In genomic region chr2:154891585-154891984, GRCm38 (mm10) we compare ENCODE assay signal across 8 mouse cellular contexts. TPM values are rescaled to one million over a fixed set of nuclear protein-coding genes. Genes with fewer than 3 reads are reported as not detected.
DNase-seq lines count a peak whose midpoint lies in the region; ATAC-seq lines count a peak whose summit lies in the region.

No protein-coding gene starts in this region.

- peak overlapping the region; percentile 80 for H3K4me2 ChIP-seq in liver, embryonic 12.5 days

- DNase-seq in heart, embryonic 10.5 days (ENCODE audit: low spot score): no peak
- no peak for DNase-seq in heart, postnatal 4 days
- peak; percentile 37 for DNase-seq in A20 (ENCODE audit: low read depth, low spot score)
- DNase-seq in forebrain, embryonic 10.5 days (ENCODE audit: extremely low spot score, low spot score): no peak
- no peak for DNase-seq in left cerebral cortex, adult 11 months (ENCODE audit: low spot score)
- no peak for DNase-seq in ovary, adult 18-20 months (ENCODE audit: low spot score)
- no peak for DNase-seq in urinary bladder, adult 2 months (ENCODE audit: low spot score)

- no peaks in the 10 kb centered on the region for H3K9me3 ChIP-seq in heart, embryonic 10.5 days
- no peaks in the 10 kb centered on the region for H3K9me3 ChIP-seq in forebrain, embryonic 10.5 days
- no peaks in the 10 kb centered on the region for H3K9me3 ChIP-seq in liver, embryonic 12.5 days (replicated peaks)

- WGBS in heart, embryonic 10.5 days: 14% methylated on average over 2 of the region's 2 CpGs
- 27% methylated on average over 2 of the region's 2 CpGs for WGBS in forebrain, embryonic 10.5 days
- 1% methylated on average over 2 of the region's 2 CpGs for WGBS in liver, embryonic 12.5 days (ENCODE audit: insufficient replicate concordance)

- ATAC-seq in liver, embryonic 12.5 days: no peak

- peaks cover 13% of the 10 kb centered on the region for H3K4me1 ChIP-seq in heart, embryonic 10.5 days
- peaks cover 22% of the 10 kb centered on the region for H3K4me1 ChIP-seq in forebrain, embryonic 10.5 days
- H3K4me1 ChIP-seq in liver, embryonic 12.5 days: peaks cover 25% of the 10 kb centered on the region

- peak overlapping the region; percentile 93 for H3K27ac ChIP-seq in heart, embryonic 10.5 days
- peak overlapping the region; percentile 92 for H3K27ac ChIP-seq in forebrain, embryonic 10.5 days
- H3K27ac ChIP-seq in liver, embryonic 12.5 days: peak overlapping the region; percentile 93

- H3K27me3 ChIP-seq in heart, embryonic 10.5 days (ENCODE audit: insufficient read depth, poor library complexity, severe bottlenecking): no peaks in the 10 kb centered on the region
- peaks cover 10% of the 10 kb centered on the region; the same call in 1 of the 2 replicates for H3K27me3 ChIP-seq in forebrain, embryonic 10.5 days (ENCODE audit: poor library complexity, severe bottlenecking)
- 0 out of 2 replicates have a peak, but pooled peaks cover 6% of the 10 kb centered on the region for H3K27me3 ChIP-seq in liver, embryonic 12.5 days (replicated peaks)

- H3K9ac ChIP-seq in liver, embryonic 12.5 days: peak overlapping the region; percentile 98

- H3K4me3 ChIP-seq in heart, embryonic 10.5 days: peak overlapping the region; percentile 92
- peak overlapping the region; percentile 98 for H3K4me3 ChIP-seq in forebrain, embryonic 10.5 days
- peak overlapping the region; percentile 95 for H3K4me3 ChIP-seq in liver, embryonic 12.5 days

- H3K36me3 ChIP-seq in heart, embryonic 10.5 days: peaks cover 22% of the 10 kb centered on the region
- H3K36me3 ChIP-seq in forebrain, embryonic 10.5 days (replicated peaks): peaks cover 30% of the 10 kb centered on the region
- H3K36me3 ChIP-seq in liver, embryonic 12.5 days: peaks cover 30% of the 10 kb centered on the region

RNA-seq across cellular contexts. Expression of gene Eif2s2, which starts 1.1 kb away (rescaled TPM):
- polyA plus RNA-seq in heart, embryonic 10.5 days (2016; fragmentation: Nextera tagmentation; extraction: Ambion mirVana): 81.0 and 84.0 TPM in 2 replicates
- 10 to 100 TPM; 84.1 to 86.4 TPM for total RNA-seq in heart, postnatal 4 days (2021)
- polyA plus RNA-seq in forebrain, embryonic 10.5 days (2016; fragmentation: Nextera tagmentation; extraction: Ambion mirVana): 118 and 132 TPM in 2 replicates
- polyA plus RNA-seq in liver, embryonic 12.5 days (2016; fragmentation: Nextera tagmentation; extraction: Ambion mirVana): 111 and 115 TPM in 2 replicates
- polyA plus RNA-seq in urinary bladder, adult 2 months (2012; rRNA removed): 52.1 and 58.6 TPM in 2 replicates
